Mouse (Mus musculus): Measurements from ENCODE around the gene Egfl6. TPM values are rescaled to one million over a fixed set of nuclear protein-coding genes. Genes with fewer than 3 reads are reported as not detected.

The Egfl6 gene
- polyA plus RNA-seq, 1 experiment from 2014 or later: 14.1 TPM

DNA sequence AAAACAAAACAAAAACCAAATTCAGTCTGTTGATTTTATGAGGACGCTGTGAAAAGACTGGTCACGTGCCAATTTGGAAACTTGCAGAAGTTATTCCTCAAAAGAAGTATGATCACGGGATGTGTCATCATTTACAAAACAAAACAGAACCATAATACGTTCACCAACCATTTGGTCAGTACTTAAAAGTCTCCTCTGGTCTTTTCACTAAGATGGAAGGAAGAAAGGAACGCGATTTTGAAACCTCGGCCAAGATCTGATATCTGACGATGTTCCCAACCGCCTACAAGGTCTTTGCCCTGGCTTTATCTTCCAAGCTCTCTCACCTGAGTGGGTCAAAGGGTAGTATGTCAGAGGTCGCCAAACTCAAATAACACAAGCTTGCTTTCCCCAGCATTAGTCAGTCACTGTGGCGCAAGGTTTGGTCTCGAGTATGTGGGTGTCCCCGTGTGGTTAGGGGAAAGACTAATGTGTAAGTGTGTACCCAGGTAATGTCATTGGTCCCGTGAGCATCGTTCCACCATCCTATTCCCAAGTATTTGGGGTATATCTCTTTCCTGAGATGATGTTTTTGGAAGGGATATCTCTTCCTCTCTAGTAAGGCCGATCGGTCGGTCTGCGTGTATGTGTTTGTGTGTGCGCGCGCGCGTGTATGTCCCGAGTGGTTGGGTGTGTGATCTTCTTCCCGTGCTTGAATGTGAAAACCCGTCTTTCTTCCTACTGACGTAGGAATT, 106.7 kb downstream of the Egfl6 start:
- TF ChIP-seq CTCF (IDR thresholded peaks at IDR 0.05; ENCODE audit: low read depth): no peak
- 30% methylated on average over 27 of the region's 28 CpGs for WGBS
- Histone ChIP-seq H3K27me3 (ENCODE audit: insufficient read depth, low read length) (no peaks in the 10 kb centered on the region), H3K4me3 (replicated peaks; ENCODE audit: low read depth, low read length) (peak overlapping the region; percentile 59), H3K27ac (peak overlapping the region; percentile 85), H3K36me3 (ENCODE audit: insufficient read depth, low read length) (no peaks in the 10 kb centered on the region), H3K9ac (ENCODE audit: low read depth, low read length) (peak overlapping the region; percentile 72), H3K4me2 (ENCODE audit: low read length) (peak overlapping the region; percentile 61), H3K4me1 (replicated peaks; ENCODE audit: insufficient read depth, low read length) (no peaks in the 10 kb centered on the region), H3K9me3 (replicated peaks; ENCODE audit: low read length) (no peaks in the 10 kb centered on the region)
- ATAC-seq (replicated peaks; ENCODE audit: low FRiP score, low read depth): peak; percentile 3; the same call in 1 of the 2 replicates
- peak; percentile 9 for DNase-seq (ENCODE audit: low spot score)

- Histone ChIP-seq H3K4me3 (replicated peaks; ENCODE audit: low read depth, low read length) (0 out of 2 replicates have a peak overlapping the region, but pooled peaks have one; percentile 2), H3K9ac (ENCODE audit: low read depth, low read length) (no peak overlapping the region), H3K4me2 (ENCODE audit: low read length) (peak overlapping the region; percentile 61), H3K27me3 (ENCODE audit: insufficient read depth, low read length) (no peaks in the 10 kb centered on the region), H3K27ac (no peak overlapping the region), H3K9me3 (replicated peaks; ENCODE audit: low read length) (no peaks in the 10 kb centered on the region), H3K36me3 (ENCODE audit: insufficient read depth, low read length) (no peaks in the 10 kb centered on the region), H3K4me1 (replicated peaks; ENCODE audit: insufficient read depth, low read length) (no peaks in the 10 kb centered on the region)
- 48% methylated on average over 6 of the region's 6 CpGs for WGBS
- TF ChIP-seq CTCF (IDR thresholded peaks at IDR 0.05; ENCODE audit: low read depth): no peak
- ATAC-seq (replicated peaks; ENCODE audit: low FRiP score, low read depth) (no peak), DNase-seq (ENCODE audit: low spot score) (peak; percentile 8)
Measured at GRCm38 (mm10) chrX:166477393-166477792, 108.1 kb downstream of the Egfl6 start.

Other genes with a start within 250 kb of the Egfl6 start
- 30.1 and 30.8 TPM in 2 replicates for gene Trappc2, start 145.1 kb downstream of the Egfl6 start, polyA plus RNA-seq (2015; fragmentation: Nextera tagmentation; extraction: Ambion mirVana)
- gene Ofd1, start 145.0 kb downstream of the Egfl6 start, polyA plus RNA-seq (2015; fragmentation: Nextera tagmentation; extraction: Ambion mirVana): 7.8 and 8.2 TPM in 2 replicates
- 74.3 and 75.0 TPM in 2 replicates for gene Rab9, start 105.9 kb downstream of the Egfl6 start, polyA plus RNA-seq (2015; fragmentation: Nextera tagmentation; extraction: Ambion mirVana)
- gene Tceanc, start 67.2 kb downstream of the Egfl6 start, polyA plus RNA-seq (2015; fragmentation: Nextera tagmentation; extraction: Ambion mirVana): 8.5 and 9.2 TPM in 2 replicates

Measured in kidney, postnatal 0 days (tissue).